Mouse (Mus musculus) cortical plate, adult 2 months (tissue): ENCODE results near the gene Map3k9. TPM values are rescaled to one million over a fixed set of nuclear protein-coding genes. Genes with fewer than 3 reads are reported as not detected.

Experiments used
- H3K27ac ChIP-seq: fragments of 200-500 bp; 2 replicates; pipeline ENCODE4 v1.5.1; 2012; ENCODE audit warnings: low read length, control low read depth, inconsistent platforms; ENCODE audit not compliant: insufficient read depth
- H3K4me1 ChIP-seq: fragments of 200-500 bp; 2 replicates; pipeline ENCODE4 v1.6.1; 2011; ENCODE audit warnings: low read length; ENCODE audit not compliant: control insufficient read depth, insufficient read depth
- H3K4me3 ChIP-seq: fragments of 200-500 bp; 2 replicates; pipeline ENCODE4 v1.5.1; 2011; ENCODE audit warnings: mild to moderate bottlenecking, low read length, control low read depth; ENCODE audit not compliant: insufficient read depth
- CTCF ChIP-seq: fragments of 200-500 bp; IDR thresholded peaks from 2 replicates; pipeline ENCODE4 v1.5.1; 2011; ENCODE audit warnings: mild to moderate bottlenecking, control low read depth, low read length; ENCODE audit not compliant: insufficient read depth; ENCODE audit errors: extremely low read depth
- POLR2A ChIP-seq: fragments of 200-500 bp; IDR thresholded peaks from 2 replicates; pipeline ENCODE4 v1.6.1; 2011; ENCODE audit warnings: mild to moderate bottlenecking, low read length, control low read depth; ENCODE audit not compliant: insufficient read depth; ENCODE audit errors: extremely low read depth
- polyA plus RNA-seq: library from polyadenylated mRNA; depleted of rRNA; stranded (reverse); fragments of >200 nt; gene quantifications from 2 replicates; pipeline ENCODE4 v1.2.3, GENCODE M21; 2012

Map3k9 gene
- polyA plus RNA-seq, 1 experiment, result 18.3 TPM

- H3K4me1 ChIP-seq, result no peaks in the 10 kb centered on the region
- TF ChIP-seq POLR2A (no peak), CTCF (no peak)
- no peak overlapping the region for H3K4me3 ChIP-seq
- H3K27ac ChIP-seq, result no peak overlapping the region
Observed at GRCm38 (mm10) chr12:81769458-81769857, 11.5 kb downstream of the Map3k9 start.

- no peak overlapping the region for H3K4me3 ChIP-seq
- no peak overlapping the region for H3K27ac ChIP-seq
- H3K4me1 ChIP-seq, result no peaks in the 10 kb centered on the region
- TF ChIP-seq POLR2A (no peak), CTCF (no peak)
Observed at GRCm38 (mm10) chr12:81765386-81765785, 15.6 kb downstream of the Map3k9 start.

GRCm38 (mm10) chr12:81764370-81764769 lies 16.6 kb downstream of the Map3k9 start:
- no peak overlapping the region for H3K27ac ChIP-seq
- TF ChIP-seq POLR2A, result no peak
- no peak for TF ChIP-seq CTCF
- H3K4me1 ChIP-seq, result no peaks in the 10 kb centered on the region
- no peak overlapping the region for H3K4me3 ChIP-seq

GRCm38 (mm10) chr12:81754651-81755050 lies 26.3 kb downstream of the Map3k9 start:
- Histone ChIP-seq H3K4me1 (peaks cover 7% of the 10 kb centered on the region), H3K4me3 (no peak overlapping the region), H3K27ac (no peak overlapping the region)
- TF ChIP-seq CTCF (no peak), POLR2A (no peak)

GRCm38 (mm10) chr12:81751116-81751515 lies 29.9 kb downstream of the Map3k9 start:
- peaks cover 9% of the 10 kb centered on the region for H3K4me1 ChIP-seq
- no peak overlapping the region for H3K4me3 ChIP-seq
- TF ChIP-seq POLR2A (no peak), CTCF (no peak)
- peak overlapping the region; percentile 83 for H3K27ac ChIP-seq

- Histone ChIP-seq H3K4me1 (peaks cover 7% of the 10 kb centered on the region), H3K4me3 (no peak overlapping the region), H3K27ac (no peak overlapping the region)
- TF ChIP-seq POLR2A (no peak), CTCF (no peak)
Observed at GRCm38 (mm10) chr12:81748918-81749317, 32.1 kb downstream of the Map3k9 start.

GRCm38 (mm10) chr12:81748021-81748576 lies 32.9 kb downstream of the Map3k9 start:
- TF ChIP-seq CTCF (no peak), POLR2A (no peak)
- Histone ChIP-seq H3K4me3 (no peak overlapping the region), H3K27ac (no peak overlapping the region), H3K4me1 (peaks cover 7% of the 10 kb centered on the region)

- Histone ChIP-seq H3K27ac (no peak overlapping the region), H3K4me1 (peaks cover 7% of the 10 kb centered on the region), H3K4me3 (no peak overlapping the region)
- TF ChIP-seq POLR2A (no peak), CTCF (no peak)
Observed at GRCm38 (mm10) chr12:81746400-81747024, 34.5 kb downstream of the Map3k9 start.

GRCm38 (mm10) chr12:81735246-81736070 lies 45.5 kb downstream of the Map3k9 start:
- H3K4me1 ChIP-seq, result peaks cover 4% of the 10 kb centered on the region; the same call in 1 of the 2 replicates
- no peak overlapping the region for H3K27ac ChIP-seq
- no peak overlapping the region for H3K4me3 ChIP-seq

GRCm38 (mm10) chr12:81726246-81726822 lies 54.6 kb downstream of the Map3k9 start:
- peak; percentile 38 for TF ChIP-seq CTCF
- no peak for TF ChIP-seq POLR2A
- H3K4me3 ChIP-seq, result no peak overlapping the region
- H3K4me1 ChIP-seq, result no peaks in the 10 kb centered on the region
- no peak overlapping the region for H3K27ac ChIP-seq

More at GRCm38 (mm10) chr12:81735246-81736070, 45.5 kb downstream of the Map3k9 start:
- TF ChIP-seq POLR2A, result no peak
- TF ChIP-seq CTCF, result 0 out of 2 replicates have a peak, but pooled peaks have one; percentile 14
